Mouse (Mus musculus): ENCODE measurements around the gene Nmb.
"Not testable (repeated sequence)": the region's sequence is repeated elsewhere in the genome, so short reads cannot be mapped to it uniquely, and the experiment has no call there.

- TF ChIP-seq POLR2A (IDR thresholded peaks at IDR 0.05; ENCODE audit: insufficient read depth, low read depth, low read length); EP300 (IDR thresholded peaks at IDR 0.05; ENCODE audit: insufficient read depth, low read depth, low read length); CTCF (IDR thresholded peaks at IDR 0.05): not testable (repeated sequence)
Measured at GRCm38 (mm10) chr7:80937304-80937666, 32.4 kb upstream of the Nmb start.

All from heart, adult 2 months (tissue).